Mouse (Mus musculus): ENCODE results near the gene Tanc2. TPM values are rescaled to one million over a fixed set of nuclear protein-coding genes. Genes with fewer than 3 reads are reported as not detected.

Gene Tanc2
- 20.3 and 25.0 TPM in 2 replicates for total RNA-seq (2014; rRNA removed; ENCODE audit: low replicate concordance)
- polyA plus RNA-seq (2015; fragmentation: Nextera tagmentation; extraction: Ambion mirVana), result 3.7 and 5.2 TPM in 2 replicates

GRCm38 (mm10) chr11:105589877-105590641, at the start of gene Tanc2:
Tanc2 (plus strand) TSS chr11:105589986.
- ATAC-seq (ENCODE audit: insufficient read depth, low read depth) (peak; percentile 83), DNase-seq (ENCODE audit: low spot score) (peak; percentile 46)
- Histone ChIP-seq H3K36me3 (replicated peaks; ENCODE audit: control insufficient read depth, insufficient read depth, low read length) (no peaks in the 10 kb centered on the region), H3K27ac (ENCODE audit: low read depth) (peak within 1 kb of the TSS; percentile 92), H3K9ac (replicated peaks; ENCODE audit: low read depth, low read length) (peak within 1 kb of the TSS; percentile 95), H3K9me3 (replicated peaks; ENCODE audit: control insufficient read depth, low read length) (peaks cover 3% of the 10 kb centered on the region; the same call in 1 of the 2 replicates), H3K4me1 (ENCODE audit: control insufficient read depth, insufficient read depth) (peaks cover 11% of the 10 kb centered on the region; the same call in 1 of the 2 replicates), H3K4me3 (ENCODE audit: low read depth, low read length) (peak within 1 kb of the TSS; percentile 96), H3K4me2 (ENCODE audit: low read depth, low read length) (peak within 1 kb of the TSS; percentile 96), H3K27me3 (ENCODE audit: control insufficient read depth, insufficient read depth, low read length) (no peaks in the 10 kb centered on the region)
- no peak for TF ChIP-seq EP300 (IDR thresholded peaks at IDR 0.05; ENCODE audit: low read depth)
- TF ChIP-seq CTCF (IDR thresholded peaks at IDR 0.05; ENCODE audit: low read depth), result no peak
- 0% methylated on average over 30 of the region's 87 CpGs for WGBS

- Histone ChIP-seq H3K27me3 (ENCODE audit: control insufficient read depth, insufficient read depth, low read length) (no peaks in the 10 kb centered on the region), H3K4me2 (ENCODE audit: low read depth, low read length) (no peak overlapping the region), H3K4me1 (ENCODE audit: control insufficient read depth, insufficient read depth) (no peaks in the 10 kb centered on the region), H3K9ac (replicated peaks; ENCODE audit: low read depth, low read length) (no peak overlapping the region), H3K27ac (ENCODE audit: low read depth) (no peak overlapping the region), H3K4me3 (ENCODE audit: low read depth, low read length) (no peak overlapping the region), H3K36me3 (replicated peaks; ENCODE audit: control insufficient read depth, insufficient read depth, low read length) (no peaks in the 10 kb centered on the region), H3K9me3 (replicated peaks; ENCODE audit: control insufficient read depth, low read length) (no peaks in the 10 kb centered on the region)
- WGBS, result 88% methylated on average over 8 of the region's 8 CpGs
- DNase-seq (ENCODE audit: low spot score) (no peak), ATAC-seq (ENCODE audit: insufficient read depth, low read depth) (no peak)
- TF ChIP-seq CTCF (IDR thresholded peaks at IDR 0.05; ENCODE audit: low read depth) (no peak), EP300 (IDR thresholded peaks at IDR 0.05; ENCODE audit: low read depth) (no peak)
Observed at GRCm38 (mm10) chr11:105540781-105541180, 49.0 kb upstream of the Tanc2 start.

- Histone ChIP-seq H3K27ac (ENCODE audit: low read depth) (no peak overlapping the region), H3K4me3 (ENCODE audit: low read depth, low read length) (no peak overlapping the region), H3K9ac (replicated peaks; ENCODE audit: low read depth, low read length) (no peak overlapping the region), H3K27me3 (ENCODE audit: control insufficient read depth, insufficient read depth, low read length) (no peaks in the 10 kb centered on the region), H3K36me3 (replicated peaks; ENCODE audit: control insufficient read depth, insufficient read depth, low read length) (no peaks in the 10 kb centered on the region), H3K4me1 (ENCODE audit: control insufficient read depth, insufficient read depth) (no peaks in the 10 kb centered on the region), H3K9me3 (replicated peaks; ENCODE audit: control insufficient read depth, low read length) (no peaks in the 10 kb centered on the region), H3K4me2 (ENCODE audit: low read depth, low read length) (no peak overlapping the region)
- 70% methylated on average over 4 of the region's 4 CpGs for WGBS
- DNase-seq (ENCODE audit: low spot score), result no peak
- no peak for TF ChIP-seq EP300 (IDR thresholded peaks at IDR 0.05; ENCODE audit: low read depth)
- no peak for TF ChIP-seq CTCF (IDR thresholded peaks at IDR 0.05; ENCODE audit: low read depth)
- no peak for ATAC-seq (ENCODE audit: insufficient read depth, low read depth)
Observed at GRCm38 (mm10) chr11:105541366-105541765, 48.4 kb upstream of the Tanc2 start.

- no peak overlapping the region for H3K4me2 ChIP-seq (ENCODE audit: low read depth, low read length)
- no peaks in the 10 kb centered on the region for H3K36me3 ChIP-seq (replicated peaks; ENCODE audit: control insufficient read depth, insufficient read depth, low read length)
- WGBS, result 34% methylated on average over 1 of the region's 1 CpGs
- ATAC-seq (ENCODE audit: insufficient read depth, low read depth), result no peak
- no peak for DNase-seq (ENCODE audit: low spot score)
- no peak overlapping the region for H3K27ac ChIP-seq (ENCODE audit: low read depth)
- TF ChIP-seq EP300 (IDR thresholded peaks at IDR 0.05; ENCODE audit: low read depth), result no peak
- H3K9me3 ChIP-seq (replicated peaks; ENCODE audit: control insufficient read depth, low read length), result no peaks in the 10 kb centered on the region
- no peaks in the 10 kb centered on the region for H3K27me3 ChIP-seq (ENCODE audit: control insufficient read depth, insufficient read depth, low read length)
- H3K4me1 ChIP-seq (ENCODE audit: control insufficient read depth, insufficient read depth), result no peaks in the 10 kb centered on the region
- no peak overlapping the region for H3K4me3 ChIP-seq (ENCODE audit: low read depth, low read length)
- H3K9ac ChIP-seq (replicated peaks; ENCODE audit: low read depth, low read length), result no peak overlapping the region
Observed at GRCm38 (mm10) chr11:105542129-105542528, 47.7 kb upstream of the Tanc2 start.

GRCm38 (mm10) chr11:105545801-105546200, 44.0 kb upstream of the Tanc2 start:
- DNase-seq (ENCODE audit: low spot score), result no peak
- WGBS, result 31% methylated on average over 8 of the region's 8 CpGs
- Histone ChIP-seq H3K4me1 (ENCODE audit: control insufficient read depth, insufficient read depth) (peaks cover 6% of the 10 kb centered on the region; the same call in 1 of the 2 replicates), H3K9me3 (replicated peaks; ENCODE audit: control insufficient read depth, low read length) (no peaks in the 10 kb centered on the region), H3K4me3 (ENCODE audit: low read depth, low read length) (no peak overlapping the region), H3K4me2 (ENCODE audit: low read depth, low read length) (no peak overlapping the region), H3K36me3 (replicated peaks; ENCODE audit: control insufficient read depth, insufficient read depth, low read length) (no peaks in the 10 kb centered on the region), H3K9ac (replicated peaks; ENCODE audit: low read depth, low read length) (no peak overlapping the region), H3K27me3 (ENCODE audit: control insufficient read depth, insufficient read depth, low read length) (no peaks in the 10 kb centered on the region), H3K27ac (ENCODE audit: low read depth) (no peak overlapping the region)
- TF ChIP-seq CTCF (IDR thresholded peaks at IDR 0.05; ENCODE audit: low read depth) (no peak), EP300 (IDR thresholded peaks at IDR 0.05; ENCODE audit: low read depth) (no peak)
- no peak for ATAC-seq (ENCODE audit: insufficient read depth, low read depth)

Data from heart, postnatal 0 days (tissue).